Mouse (Mus musculus): ENCODE data around the gene Kbtbd6. TPM values are rescaled to one million over a fixed set of nuclear protein-coding genes. Genes with fewer than 3 reads are reported as not detected.
A peak's percentile ranks its signal among the peaks of the same experiment; 100 is the strongest.
"Not testable (repeated sequence)": the region's sequence is repeated elsewhere in the genome, so short reads cannot be mapped to it uniquely, and the experiment has no call there.

Gene Kbtbd6
- total RNA-seq (2021) = under 1 TPM; 0.69 to 0.83 TPM
- long read RNA-seq, experiment 1, partial matches to known transcripts = 0 of 1 reads
- long read RNA-seq, experiment 1, other reads (novel, unspliced or antisense) = 0 of 1 reads
- long read RNA-seq, experiment 2, partial matches to known transcripts = 0 of 1 reads
- long read RNA-seq, experiment 2, other reads (novel, unspliced or antisense) = 0 of 1 reads

DNA sequence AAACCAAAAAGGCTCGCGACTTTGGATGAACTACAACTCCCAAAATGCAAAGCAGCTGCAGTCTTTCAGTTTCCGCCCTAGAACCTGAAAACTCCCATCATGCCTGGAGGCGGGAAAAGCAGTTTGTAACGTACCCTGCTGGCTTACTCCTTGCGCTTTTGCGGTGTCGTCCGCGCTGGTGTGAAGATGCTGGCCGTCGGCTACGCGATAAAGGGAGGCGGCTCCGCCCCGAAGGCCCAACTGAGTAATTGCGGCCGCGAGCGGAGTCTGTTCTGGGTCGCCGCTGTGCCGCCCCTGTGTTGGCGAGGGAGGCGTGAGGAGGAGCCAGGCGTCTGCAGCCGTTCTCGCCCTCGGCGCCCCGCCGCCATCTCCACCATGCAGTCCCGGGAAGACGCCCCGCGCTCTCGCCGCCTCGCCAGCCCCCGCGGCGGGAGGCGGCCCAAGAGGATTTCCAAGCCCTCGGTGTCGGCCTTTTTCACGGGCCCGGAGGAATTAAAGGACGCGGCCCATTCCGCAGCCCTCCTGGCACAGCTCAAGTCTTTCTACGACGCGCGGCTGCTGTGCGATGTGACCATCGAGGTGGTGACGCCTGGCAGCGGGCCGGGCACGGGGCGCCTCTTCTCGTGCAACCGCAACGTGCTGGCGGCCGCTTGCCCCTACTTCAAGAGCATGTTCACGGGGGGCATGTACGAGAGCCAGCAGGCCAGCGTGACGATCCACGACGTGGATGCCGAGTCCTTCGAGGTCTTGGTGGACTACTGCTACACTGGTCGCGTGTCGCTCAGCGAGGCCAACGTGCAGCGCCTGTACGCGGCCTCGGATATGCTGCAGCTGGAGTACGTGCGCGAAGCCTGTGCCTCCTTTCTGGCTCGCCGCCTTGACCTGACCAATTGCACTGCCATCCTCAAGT, at the start of gene Kbtbd6:
TSS of gene Kbtbd6 (plus strand) at position 155 of the 910 bp plus-strand sequence.
- peak; percentile 38 to 75 for DNase-seq (ENCODE audit: low spot score in 2 of 2)

DNA sequence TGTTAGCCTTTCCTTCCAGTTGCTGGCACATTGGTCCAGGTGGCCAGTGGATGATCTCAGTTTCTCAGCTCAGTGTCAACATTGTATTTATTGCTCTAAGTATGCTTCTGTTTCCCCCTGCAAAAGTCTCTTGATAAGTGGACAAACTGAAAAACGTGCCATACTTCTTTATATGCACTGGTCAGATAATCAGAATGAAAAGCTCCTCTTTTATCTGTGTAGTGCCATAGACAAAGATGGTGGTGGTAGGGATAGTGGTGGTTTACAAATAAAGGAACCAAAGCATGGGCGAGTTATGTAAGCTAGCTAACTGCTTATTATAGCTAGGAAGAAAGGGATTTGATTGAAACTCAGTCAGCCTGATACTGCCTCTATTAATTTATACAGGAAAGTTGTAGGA, 44.0 kb upstream of the Kbtbd6 start:
- no peak for DNase-seq (ENCODE audit: low spot score in 2 of 2)

DNA sequence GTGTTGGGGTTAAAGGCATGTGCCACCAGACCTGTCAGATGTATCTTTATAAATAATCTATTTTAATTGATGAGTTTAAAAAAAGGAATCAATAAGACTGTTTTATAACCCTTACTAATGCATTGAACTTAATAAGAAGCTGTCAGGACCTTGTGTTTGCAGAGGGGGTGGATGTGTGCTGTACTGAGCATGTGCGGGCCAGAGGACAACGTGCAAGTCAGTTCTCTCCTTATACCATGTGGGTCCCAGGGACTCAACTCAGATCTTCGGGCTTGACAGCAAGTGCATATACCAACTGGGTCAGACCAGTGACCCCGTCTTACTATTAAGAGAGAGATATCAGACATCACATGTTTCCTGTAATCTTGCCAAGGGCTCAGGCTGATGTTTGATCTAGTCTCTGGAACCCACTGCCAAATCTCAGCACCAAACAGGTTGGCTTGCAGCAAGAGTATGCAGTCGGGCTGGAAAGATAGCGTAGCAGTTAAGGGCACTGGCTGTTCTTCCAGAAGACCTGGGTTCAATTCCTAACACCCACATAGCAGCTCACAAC, 42.3 kb upstream of the Kbtbd6 start:
- DNase-seq (ENCODE audit: low spot score in 2 of 2) = no peak

DNA sequence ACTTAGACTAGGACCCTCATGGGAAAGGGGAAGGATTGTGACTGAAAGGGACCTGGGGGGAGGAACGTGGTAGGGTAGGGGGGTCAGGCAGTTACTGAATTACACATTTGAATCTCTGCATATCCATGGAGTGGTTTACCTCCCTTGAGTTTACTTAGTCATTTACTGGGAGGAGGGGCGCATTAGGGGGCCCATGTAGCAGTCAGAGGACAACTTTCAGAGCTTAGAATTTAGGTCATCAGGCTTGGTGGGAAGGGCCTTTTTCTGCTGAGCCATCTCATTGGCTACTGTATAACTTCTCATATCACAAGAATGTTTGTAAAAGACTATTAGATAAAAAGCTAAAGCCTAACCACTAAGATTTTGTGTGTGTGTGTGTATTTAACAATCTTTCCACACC, 41.0 kb upstream of the Kbtbd6 start:
- no peak for DNase-seq (ENCODE audit: low spot score in 2 of 2)

DNA sequence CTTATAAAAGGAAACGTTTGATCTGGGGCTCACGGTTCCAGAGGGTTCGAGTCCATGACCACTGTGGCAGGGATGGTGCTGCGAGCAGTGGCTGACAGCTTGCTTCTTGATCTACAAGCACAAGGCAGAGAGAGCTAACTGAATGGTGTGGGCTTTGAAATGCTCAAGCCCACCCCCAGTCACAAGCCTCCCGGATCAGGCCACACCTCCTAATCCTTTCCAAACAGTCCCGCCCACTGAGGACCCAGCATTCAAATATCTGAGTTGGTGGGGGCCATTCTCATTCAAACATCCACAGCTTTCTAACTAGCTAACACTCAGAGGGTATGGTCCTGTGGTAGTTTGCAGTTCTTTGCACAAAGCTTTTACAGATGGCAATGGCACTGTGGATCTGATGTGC, 38.5 kb upstream of the Kbtbd6 start:
- no peak for DNase-seq (ENCODE audit: low spot score in 2 of 2)

DNA sequence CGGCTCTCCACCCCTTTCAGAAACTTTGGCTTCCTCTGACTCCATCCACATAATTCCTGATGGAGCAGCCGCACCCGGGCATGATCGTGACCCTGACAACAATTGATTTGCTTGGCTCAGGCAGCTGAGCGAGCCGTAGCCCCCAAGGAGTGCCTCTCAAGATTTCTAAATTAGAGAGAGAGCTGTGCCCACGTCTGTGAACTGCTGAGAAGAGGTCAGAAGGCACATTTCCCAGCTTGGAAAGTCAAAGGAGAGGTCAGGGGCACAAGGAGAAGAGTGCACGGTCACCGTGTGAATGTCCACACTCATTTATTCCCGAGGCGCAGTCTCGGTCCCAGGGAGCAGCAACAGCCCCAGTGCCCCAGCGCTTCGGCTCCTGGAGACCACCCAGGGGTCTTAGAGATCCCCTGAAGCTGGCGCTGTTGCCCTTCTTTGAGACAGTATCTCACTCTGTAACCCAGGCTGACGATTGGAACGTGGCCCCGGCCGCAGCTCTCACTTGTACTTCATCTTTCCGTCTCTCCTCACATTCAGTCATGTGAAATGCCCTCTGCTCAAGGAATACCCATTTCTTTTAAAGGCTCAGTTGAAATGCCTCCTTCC, 31.5 kb upstream of the Kbtbd6 start:
- DNase-seq (ENCODE audit: low spot score in 2 of 2) = no peak

DNA sequence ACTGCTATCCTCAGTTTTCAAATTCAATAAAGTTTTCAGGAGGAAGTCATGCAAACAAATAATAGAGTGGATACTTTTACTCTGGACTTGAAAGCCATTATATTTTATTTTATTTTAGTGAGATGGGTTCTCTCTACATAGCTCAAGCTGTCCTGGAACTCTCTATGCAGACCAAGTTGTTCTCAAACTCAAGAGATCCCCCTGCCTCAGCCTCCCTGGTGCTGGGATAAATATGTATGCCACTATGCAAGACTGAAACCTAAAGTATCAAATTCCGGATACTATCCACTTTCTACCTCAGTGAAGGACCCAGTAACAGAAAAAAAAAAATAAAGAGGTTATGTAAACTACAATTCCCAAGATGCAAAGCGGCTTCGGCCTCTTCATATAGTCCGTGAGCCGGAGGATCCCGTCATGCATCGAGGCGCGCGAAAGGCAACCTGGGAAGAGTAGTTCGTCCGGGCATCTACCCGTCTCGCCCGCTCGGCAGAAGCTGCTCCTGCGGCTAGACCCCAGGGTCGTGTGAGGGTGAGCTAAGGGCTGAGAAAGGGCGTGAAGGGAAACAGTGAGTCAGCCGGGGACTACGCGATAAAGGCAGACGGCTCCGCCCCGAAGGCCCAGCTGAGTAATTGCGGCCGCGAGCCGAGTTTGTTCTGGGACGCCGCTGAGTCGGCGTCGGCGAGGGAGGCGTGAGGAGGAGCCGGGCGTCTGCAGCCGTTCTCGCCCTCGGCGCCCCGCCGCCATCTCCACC, 25.5 kb upstream of the Kbtbd6 start, which contains the start of gene Kbtbd7:
TSS of gene Kbtbd7 (plus strand) at position 533 of the 751 bp plus-strand sequence.
- DNase-seq (ENCODE audit: low spot score in 2 of 2) = peak; percentile 76 to 90

DNA sequence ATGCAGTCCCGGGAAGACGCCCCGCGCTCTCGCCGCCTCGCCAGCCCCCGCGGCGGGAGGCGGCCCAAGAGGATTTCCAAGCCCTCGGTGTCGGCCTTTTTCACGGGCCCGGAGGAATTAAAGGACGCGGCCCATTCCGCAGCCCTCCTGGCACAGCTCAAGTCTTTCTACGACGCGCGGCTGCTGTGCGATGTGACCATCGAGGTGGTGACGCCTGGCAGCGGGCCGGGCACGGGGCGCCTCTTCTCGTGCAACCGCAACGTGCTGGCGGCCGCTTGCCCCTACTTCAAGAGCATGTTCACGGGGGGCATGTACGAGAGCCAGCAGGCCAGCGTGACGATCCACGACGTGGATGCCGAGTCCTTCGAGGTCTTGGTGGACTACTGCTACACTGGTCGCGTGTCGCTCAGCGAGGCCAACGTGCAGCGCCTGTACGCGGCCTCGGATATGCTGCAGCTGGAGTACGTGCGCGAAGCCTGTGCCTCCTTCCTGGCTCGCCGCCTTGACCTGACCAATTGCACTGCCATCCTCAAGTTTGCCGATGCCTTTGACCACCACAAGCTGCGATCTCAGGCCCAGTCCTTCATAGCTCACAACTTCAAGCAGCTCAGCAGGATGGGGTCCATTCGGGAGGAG, 24.8 kb upstream of the Kbtbd6 start:
- not testable (repeated sequence) for DNase-seq (ENCODE audit: low spot score in 2 of 2)

DNA sequence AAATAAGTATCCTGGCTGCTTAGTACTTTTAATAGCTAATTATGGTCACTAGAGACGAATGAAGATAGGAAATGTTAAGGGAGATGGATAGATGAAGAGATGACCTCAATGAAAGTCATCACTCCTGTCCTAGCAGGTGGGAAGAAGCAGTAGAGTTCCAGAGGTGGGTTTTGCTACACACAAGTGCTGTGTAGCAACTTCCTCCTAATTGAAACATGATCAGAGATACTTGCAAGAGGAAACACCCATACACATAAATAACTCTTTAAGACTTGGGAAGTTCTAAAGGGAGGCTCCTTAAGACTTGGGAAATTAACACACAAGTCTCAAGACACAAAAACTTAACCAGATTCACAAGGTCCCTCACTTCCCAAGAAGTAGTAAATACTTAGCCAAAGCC, 17.6 kb upstream of the Kbtbd6 start:
- no peak for DNase-seq (ENCODE audit: low spot score in 2 of 2)

DNA sequence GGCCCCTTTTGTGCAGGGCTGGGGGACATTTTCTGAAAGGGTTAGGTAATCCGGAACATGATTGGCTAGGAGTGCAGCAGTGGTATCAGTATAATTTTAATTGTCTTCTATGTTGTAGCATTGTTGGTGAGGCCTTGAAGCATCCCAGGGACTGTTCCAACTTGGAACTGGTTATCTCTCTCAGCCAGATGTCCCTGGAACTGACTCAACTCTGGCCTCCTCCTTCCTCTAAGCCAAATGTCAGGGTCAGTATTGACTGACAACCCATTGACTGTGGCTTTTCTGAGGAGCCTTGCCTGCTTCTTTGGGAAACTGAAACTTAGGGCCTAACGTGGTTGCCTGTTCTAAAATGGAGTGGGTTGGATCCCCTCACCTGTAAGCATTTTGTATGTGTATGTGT, 11.0 kb upstream of the Kbtbd6 start:
- no peak for DNase-seq (ENCODE audit: low spot score in 2 of 2)

DNA sequence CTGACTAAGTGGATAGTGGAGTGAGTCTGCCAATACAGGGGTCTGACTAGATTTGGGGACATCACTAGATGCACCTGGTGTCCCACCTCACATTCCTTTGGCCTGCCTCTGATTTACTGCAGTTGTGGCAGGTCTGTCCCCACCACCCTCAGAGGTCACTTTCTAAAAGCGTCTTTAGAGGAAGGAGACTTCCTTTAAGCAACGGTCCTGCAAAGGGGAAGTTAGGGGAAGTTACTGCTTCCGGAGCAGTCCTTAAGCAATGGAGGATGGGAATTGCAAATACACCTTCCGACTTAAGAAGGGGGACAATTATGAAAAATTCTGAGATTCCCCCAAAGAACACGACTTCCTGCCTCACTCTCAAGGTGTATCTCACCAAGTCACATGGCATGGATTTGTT, 10.2 kb upstream of the Kbtbd6 start:
- DNase-seq (ENCODE audit: low spot score in 2 of 2) = no peak

DNA sequence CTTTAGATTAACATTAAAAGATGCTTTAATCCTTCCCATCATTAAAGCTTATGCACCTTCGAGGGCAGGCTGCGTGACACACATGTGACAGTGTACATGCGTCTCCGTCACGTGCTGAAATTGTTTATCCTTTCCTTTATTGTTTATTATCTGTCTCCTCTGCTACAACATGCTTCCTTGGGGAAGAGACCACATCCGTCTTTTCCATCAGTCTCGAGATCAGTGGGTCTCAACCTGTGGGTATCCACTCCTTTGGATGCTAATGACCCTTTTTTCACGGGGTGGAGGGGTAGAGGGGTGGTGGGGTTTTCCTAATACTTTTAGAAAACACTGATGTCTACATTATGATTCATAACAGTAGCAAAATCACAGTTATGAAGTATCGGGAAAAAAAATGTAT, 7.0 kb upstream of the Kbtbd6 start:
- no peak for DNase-seq (ENCODE audit: low spot score in 2 of 2)

DNA sequence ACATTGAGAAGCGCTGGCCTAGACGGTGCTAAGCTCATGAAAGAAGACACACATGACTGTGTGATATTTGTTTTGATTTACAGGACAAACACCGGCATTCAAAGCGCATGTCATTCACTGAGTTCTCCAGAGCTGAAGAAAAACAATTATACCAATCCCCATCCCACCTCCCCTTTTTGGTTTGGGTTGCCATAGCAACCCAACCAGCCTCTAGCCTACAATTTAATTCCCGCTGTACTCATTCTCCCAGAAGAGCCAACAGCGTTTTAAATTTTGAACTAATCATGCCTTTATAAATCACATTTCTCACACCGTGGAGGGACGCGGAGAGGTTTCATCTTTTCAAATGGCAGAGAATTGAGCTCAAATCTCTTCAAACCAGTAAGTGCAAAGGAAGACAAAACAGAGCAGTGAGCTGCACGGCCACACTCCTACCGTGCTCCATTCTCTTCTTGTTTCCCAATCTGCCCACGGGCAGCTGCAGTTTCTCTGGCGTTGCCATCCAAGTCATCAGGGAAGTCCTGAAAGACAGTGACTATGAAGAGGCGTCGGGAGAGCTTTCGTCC, 6.5 kb upstream of the Kbtbd6 start:
- no peak for DNase-seq (ENCODE audit: low spot score in 2 of 2)

DNA sequence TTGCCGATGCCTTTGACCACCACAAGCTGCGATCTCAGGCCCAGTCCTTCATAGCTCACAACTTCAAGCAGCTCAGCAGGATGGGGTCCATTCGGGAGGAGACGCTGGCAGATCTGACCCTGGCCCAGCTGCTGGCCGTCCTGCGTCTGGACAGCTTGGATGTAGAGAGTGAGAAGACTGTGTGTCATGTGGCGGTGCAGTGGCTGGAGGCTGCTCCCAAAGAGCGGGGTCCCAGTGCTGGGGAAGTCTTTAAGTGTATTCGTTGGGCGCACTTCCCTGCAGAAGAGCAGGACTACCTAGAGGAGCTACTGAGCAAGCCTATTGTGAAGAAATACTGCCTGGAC, 928 bp downstream of the Kbtbd6 start:
- not testable (repeated sequence) for DNase-seq (ENCODE audit: low spot score in 2 of 2)

DNA sequence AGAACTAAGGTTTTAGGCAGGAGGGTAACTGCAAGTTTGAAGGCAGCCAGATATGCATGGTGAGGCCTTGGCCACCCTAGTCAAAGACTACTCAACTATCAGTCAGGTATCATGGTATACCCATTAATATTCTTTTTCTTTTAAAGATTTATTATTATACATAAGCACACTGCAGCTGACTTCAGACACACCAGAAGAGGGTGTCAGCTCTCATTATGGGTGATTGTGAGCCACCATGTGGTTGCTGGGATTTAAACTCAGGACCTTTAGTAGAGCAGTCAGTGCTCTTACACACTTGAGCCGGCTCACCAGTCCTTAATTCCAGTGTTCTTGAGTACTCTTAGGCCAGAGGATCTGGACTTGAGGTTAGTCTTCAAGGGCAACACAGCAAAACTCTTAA, 8.8 kb downstream of the Kbtbd6 start:
- DNase-seq (ENCODE audit: low spot score in 2 of 2) = no peak

DNA sequence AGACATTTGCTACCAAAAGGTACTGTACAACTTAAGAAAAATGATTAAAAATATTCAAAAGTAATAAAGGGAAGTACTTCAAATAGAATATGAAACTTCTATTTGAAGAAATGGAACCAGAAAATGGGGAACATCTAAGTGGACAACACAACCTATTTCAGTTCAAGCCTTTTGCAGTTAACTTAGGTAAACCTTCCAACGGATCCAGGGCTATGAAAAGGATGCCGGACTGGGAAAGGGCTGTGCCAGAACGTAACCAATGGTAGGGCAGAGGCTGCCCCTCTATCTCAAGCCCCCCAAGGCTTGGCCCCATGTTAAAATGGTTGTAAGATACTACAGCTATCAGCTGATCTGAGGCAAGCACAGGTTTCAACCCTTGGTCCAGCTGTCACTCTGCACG, 9.4 kb downstream of the Kbtbd6 start:
- DNase-seq (ENCODE audit: low spot score in 2 of 2) = no peak

DNA sequence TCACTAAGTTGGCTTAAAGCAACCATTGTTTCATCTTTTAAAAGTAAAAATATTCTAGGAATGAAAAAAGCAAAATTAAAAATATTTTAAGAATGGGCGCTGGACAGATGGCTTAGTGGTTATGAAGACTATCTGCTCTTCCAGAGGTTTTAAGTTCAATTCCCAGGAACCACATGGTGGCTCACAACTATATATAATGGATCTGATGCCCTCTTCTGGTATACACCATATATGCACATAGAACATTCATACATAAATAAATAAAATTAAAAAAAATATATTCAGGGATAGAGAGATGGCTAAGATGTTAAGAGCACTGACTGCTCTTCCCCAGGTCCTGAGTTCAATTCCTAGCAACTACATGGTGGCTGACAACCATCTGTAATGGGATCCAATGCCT, 14.0 kb downstream of the Kbtbd6 start:
- no peak for DNase-seq (ENCODE audit: low spot score in 2 of 2)

DNA sequence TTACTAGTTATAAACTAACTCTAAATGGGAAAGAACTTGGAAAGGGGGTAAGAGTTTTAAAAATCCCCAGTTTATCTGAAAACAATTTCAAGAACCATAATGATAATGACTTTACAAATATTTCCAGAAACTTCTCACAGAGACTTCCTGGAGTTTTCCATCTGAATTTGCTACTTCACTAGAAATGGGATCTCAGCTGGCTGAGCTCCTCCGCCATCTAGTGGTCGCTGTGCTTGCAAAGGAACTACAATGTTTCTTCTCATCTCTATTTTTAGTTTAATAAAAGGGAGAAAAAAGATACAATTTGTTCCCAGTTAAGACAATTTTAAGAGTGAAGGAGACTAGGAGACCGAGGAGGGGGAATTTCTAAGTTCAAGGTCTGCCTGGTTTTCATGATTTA, 16.0 kb downstream of the Kbtbd6 start:
- DNase-seq (ENCODE audit: low spot score in 2 of 2) = peak in 1 of 2 experiments; percentile 62

DNA sequence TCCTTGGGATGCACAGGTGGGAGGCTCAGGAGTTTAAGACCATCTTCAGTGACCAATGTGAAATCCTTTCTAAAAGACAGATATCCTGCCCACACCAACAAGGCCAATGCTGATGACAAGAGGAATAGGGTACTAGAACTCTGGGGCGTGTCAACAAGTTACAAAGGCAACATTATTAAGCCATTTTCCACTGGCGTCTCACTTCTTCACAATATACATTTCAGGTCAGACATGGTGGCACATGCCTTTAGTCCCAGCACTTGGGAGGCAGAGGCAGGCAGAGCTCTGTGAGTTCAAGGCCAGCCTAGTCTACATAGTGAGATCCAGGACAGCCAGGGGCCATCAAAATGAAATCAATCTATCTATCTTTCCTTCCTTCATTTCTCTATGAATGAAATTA, 21.7 kb downstream of the Kbtbd6 start:
- DNase-seq (ENCODE audit: low spot score in 2 of 2) = no peak

DNA sequence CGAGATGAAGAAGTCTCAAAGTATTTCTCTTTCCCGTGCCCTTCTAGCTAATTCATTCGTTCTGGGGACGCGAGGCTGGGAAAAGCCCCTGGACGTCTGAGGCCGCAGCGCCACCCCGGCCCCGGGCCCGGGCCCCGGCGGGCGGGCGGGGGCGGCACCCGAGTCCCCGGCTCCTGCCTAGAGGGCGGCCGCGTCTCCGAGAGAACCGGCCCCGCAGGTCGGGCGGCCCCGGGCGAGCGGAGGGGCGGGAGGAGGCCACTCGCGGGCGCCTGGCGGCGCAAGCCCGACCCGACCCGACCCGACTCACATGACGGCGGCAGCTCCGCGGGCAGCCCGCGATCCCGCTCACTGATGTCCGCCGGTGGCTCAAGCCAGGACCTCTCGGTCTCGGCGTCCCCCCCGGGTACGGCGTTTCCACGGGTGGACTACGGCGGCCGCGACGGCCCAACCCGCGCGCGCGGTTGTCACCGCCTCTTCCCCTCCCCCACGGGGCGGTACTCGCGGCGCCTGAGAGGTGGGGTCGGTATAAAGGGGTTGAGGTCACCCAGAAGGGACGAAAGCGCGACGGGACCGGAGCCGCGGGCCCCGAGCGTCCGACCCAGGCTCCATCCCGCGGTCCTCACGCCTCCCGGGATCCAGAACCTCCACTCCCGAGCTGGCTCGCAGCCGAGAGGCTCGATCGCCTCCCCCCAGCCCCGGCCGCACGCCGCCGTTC, 29.1 kb downstream of the Kbtbd6 start, which contains the start of gene Elf1:
TSS of gene Elf1 (plus strand) at position 571 of the 715 bp plus-strand sequence.
- DNase-seq (ENCODE audit: low spot score in 2 of 2) = peak; percentile 97 to 98

All from gastrocnemius, postnatal 4 days (tissue).